Mouse (Mus musculus): ENCODE data around the gene Ccdc9. TPM values are rescaled to one million over a fixed set of nuclear protein-coding genes. Genes with fewer than 3 reads are reported as not detected.

The Ccdc9 gene
- total and polyA plus RNA-seq, 3 experiments, result 19.8 to 61.2 (median 53.9) TPM

Other genes starting within 250 kb of the Ccdc9 start
- gene Bicra, start 238.9 kb downstream of the Ccdc9 start, total RNA-seq (2021), result 10 to 100 TPM in 1 of 2 experiments, 1 to 10 TPM in 1; 9.4 to 10.4 TPM
- 19.8 and 26.2 TPM in 2 replicates for gene Bicra, start 238.9 kb downstream of the Ccdc9 start, polyA plus RNA-seq (2012; rRNA removed)
- under 1 TPM; 0.06 to 0.07 TPM for gene Zfp541, start 225.0 kb downstream of the Ccdc9 start, total RNA-seq (2021)
- 0.04 and 0.09 TPM in 2 replicates for gene Zfp541, start 225.0 kb downstream of the Ccdc9 start, polyA plus RNA-seq (2012; rRNA removed)
- 100 to 1,000 TPM; 149 to 167 TPM for gene Napa, start 188.3 kb downstream of the Ccdc9 start, total RNA-seq (2021)
- 316 and 381 TPM in 2 replicates for gene Napa, start 188.3 kb downstream of the Ccdc9 start, polyA plus RNA-seq (2012; rRNA removed)
- gene Kptn, start 166.9 kb downstream of the Ccdc9 start, total RNA-seq (2021), result 10 to 100 TPM; 16.8 to 20.0 TPM
- 27.0 and 31.0 TPM in 2 replicates for gene Kptn, start 166.9 kb downstream of the Ccdc9 start, polyA plus RNA-seq (2012; rRNA removed)
- gene Slc8a2, start 157.0 kb downstream of the Ccdc9 start, total RNA-seq (2021), result 1 to 10 TPM; 2.0 to 2.6 TPM
- 2.7 and 3.1 TPM in 2 replicates for gene Slc8a2, start 157.0 kb downstream of the Ccdc9 start, polyA plus RNA-seq (2012; rRNA removed)
- 10 to 100 TPM; 11.5 to 13.8 TPM for gene Meis3, start 111.7 kb downstream of the Ccdc9 start, total RNA-seq (2021)
- gene Meis3, start 111.7 kb downstream of the Ccdc9 start, polyA plus RNA-seq (2012; rRNA removed), result 59.3 and 60.9 TPM in 2 replicates
- 10 to 100 TPM; 10.3 to 12.6 TPM for gene Dhx34, start 64.8 kb downstream of the Ccdc9 start, total RNA-seq (2021)
- gene Dhx34, start 64.8 kb downstream of the Ccdc9 start, polyA plus RNA-seq (2012; rRNA removed), result 37.1 and 44.3 TPM in 2 replicates
- gene C5ar2, start 42.6 kb downstream of the Ccdc9 start, total RNA-seq (2021), result under 1 TPM; 0.52 to 0.59 TPM
- 0.43 and 0.71 TPM in 2 replicates for gene C5ar2, start 42.6 kb downstream of the Ccdc9 start, polyA plus RNA-seq (2012; rRNA removed)
- gene C5ar1, start 27.3 kb downstream of the Ccdc9 start, total RNA-seq (2021), result 10 to 100 TPM in 1 of 2 experiments, 1 to 10 TPM in 1; 5.7 to 10.4 TPM
- 7.1 and 9.0 TPM in 2 replicates for gene C5ar1, start 27.3 kb downstream of the Ccdc9 start, polyA plus RNA-seq (2012; rRNA removed)
- gene Inafm1, start 13.2 kb downstream of the Ccdc9 start, total RNA-seq (2021), result 10 to 100 TPM; 13.3 to 22.9 TPM
- gene Inafm1, start 13.2 kb downstream of the Ccdc9 start, polyA plus RNA-seq (2012; rRNA removed), result 160 and 217 TPM in 2 replicates
- gene Bbc3, start 21.6 kb upstream of the Ccdc9 start, total RNA-seq (2021), result 1 to 10 TPM; 3.3 to 9.1 TPM
- gene Bbc3, start 21.6 kb upstream of the Ccdc9 start, polyA plus RNA-seq (2012; rRNA removed), result 62.4 and 114 TPM in 2 replicates
- 10 to 100 TPM; 61.0 to 72.0 TPM for gene Sae1, start 101.0 kb upstream of the Ccdc9 start, total RNA-seq (2021)
- gene Sae1, start 101.0 kb upstream of the Ccdc9 start, polyA plus RNA-seq (2012; rRNA removed), result 7.9 and 8.9 TPM in 2 replicates
- gene Zc3h4, start 114.1 kb upstream of the Ccdc9 start, total RNA-seq (2021), result 10 to 100 TPM; 33.0 to 47.7 TPM
- gene Zc3h4, start 114.1 kb upstream of the Ccdc9 start, polyA plus RNA-seq (2012; rRNA removed), result 40.7 and 48.8 TPM in 2 replicates
- gene Tmem160, start 166.0 kb upstream of the Ccdc9 start, total RNA-seq (2021), result 10 to 100 TPM; 31.1 to 76.6 TPM
- 409 and 528 TPM in 2 replicates for gene Tmem160, start 166.0 kb upstream of the Ccdc9 start, polyA plus RNA-seq (2012; rRNA removed)
- gene Npas1, start 190.9 kb upstream of the Ccdc9 start, total RNA-seq (2021), result not detected
- gene Npas1, start 190.9 kb upstream of the Ccdc9 start, polyA plus RNA-seq (2012; rRNA removed), result not detected in 2 replicates